Mouse (Mus musculus) spleen, postnatal 0 days (tissue): ENCODE measurements around the gene Gpx4. TPM values are rescaled to one million over a fixed set of nuclear protein-coding genes. Genes with fewer than 3 reads are reported as not detected.

Experiments
- polyA plus RNA-seq: library from polyadenylated mRNA; unstranded; fragments of >200 nt; fragmentation: Nextera tagmentation; extraction: Ambion mirVana; gene quantifications from 2 replicates; pipeline ENCODE4 v1.2.1, GENCODE M21; 2015

Gpx4 gene
- polyA plus RNA-seq, result 650 and 699 TPM in 2 replicates

DNA sequence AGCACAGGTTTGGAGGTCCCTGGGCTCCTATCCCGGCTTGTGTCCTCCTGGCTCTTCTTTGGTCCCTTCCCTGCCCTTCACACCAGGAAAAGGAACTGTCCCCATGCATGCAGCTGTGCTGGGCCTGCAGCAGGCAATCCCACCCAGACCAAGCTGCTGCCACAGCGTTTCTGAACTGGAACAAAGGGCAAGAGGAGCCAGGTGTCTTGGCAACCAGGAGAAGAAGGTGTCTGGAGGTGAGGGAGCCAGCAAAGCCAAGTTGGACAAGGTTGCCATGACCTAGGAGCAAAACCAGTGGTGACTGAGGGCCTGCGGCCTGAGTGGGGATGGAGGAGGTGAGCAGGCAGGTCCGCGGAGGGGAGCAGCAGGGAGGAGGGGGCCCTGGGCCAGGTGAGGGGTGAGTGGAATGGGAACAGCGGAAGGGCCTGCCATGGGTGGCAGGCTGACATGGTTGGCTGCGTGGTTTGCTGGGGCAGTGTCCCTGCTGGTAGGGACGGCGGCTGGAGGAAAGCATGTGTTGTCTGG lies at the start of gene Gpx4:
Gene Gpx4 (plus strand): TSS at position 126 of the 525 bp plus-strand sequence.

DNA sequence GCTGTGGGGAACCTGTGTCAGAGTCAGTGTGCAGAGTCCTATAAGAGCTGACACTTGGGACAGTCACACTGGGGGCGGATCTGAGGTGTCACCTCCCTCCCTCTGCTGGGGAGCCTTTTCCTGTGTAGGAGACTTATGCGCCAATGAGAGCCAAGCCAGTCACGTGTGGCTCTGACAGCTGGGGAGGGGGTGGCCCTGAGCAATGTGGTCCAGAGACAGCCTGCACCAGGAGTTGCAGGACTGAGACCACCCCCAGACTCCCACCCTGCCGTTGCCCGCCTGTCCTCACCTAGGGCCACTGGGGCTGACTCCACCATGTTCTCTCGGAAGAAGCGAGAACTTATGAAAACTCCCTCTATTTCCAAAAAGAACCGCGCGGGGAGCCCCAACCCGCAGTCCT lies 30.5 kb upstream of the Gpx4 start, which contains the start of gene Arhgap45:
Gene Arhgap45 (plus strand): TSS at position 143 of the 400 bp plus-strand sequence.

DNA sequence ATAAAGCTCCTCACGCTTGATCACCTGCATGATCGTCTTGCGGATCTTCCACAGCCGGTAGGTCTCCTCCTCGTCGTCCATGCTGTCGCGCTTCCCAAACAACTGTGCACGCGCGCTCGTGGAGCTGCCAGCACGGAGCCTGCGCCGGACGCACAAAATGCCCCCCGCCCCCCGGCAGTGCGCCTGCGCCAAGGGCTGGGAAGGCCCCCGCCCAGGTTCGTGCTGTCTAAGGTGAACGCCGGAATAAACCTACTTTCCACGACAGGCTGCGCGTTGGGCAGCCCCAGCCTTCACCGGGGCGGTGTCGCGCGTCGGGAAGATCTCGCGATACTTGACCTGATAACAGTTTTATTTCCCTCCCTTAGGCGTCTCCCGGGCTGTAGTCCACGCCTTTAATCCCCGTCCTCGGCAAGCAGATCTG lies 7.4 kb upstream of the Gpx4 start, which contains the start of gene Polr2e:
Gene Polr2e (minus strand): TSS at position 237 of the 421 bp plus-strand sequence.

DNA sequence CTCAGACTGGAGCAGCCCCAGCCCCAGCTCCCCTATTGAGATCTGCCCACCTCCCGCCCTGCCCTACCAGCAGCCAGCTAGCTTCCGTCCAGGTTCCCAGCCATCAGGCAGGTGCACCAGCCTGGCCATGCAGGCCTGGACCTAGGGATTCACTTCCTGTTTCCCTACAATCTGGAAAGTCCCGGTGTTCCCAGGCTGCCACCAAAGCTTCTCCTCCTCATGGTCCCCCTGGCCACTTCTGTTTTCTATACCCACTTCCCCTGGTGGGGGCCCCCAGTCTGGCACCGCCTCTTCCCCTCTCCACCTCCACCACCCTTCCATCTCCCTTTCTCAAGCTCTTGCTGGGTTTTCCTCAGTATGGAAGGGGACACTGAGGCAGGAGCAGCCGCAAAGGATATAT lies 58.5 kb downstream of the Gpx4 start, which contains the start of gene Sbno2:
Gene Sbno2 (minus strand): TSS at position 112 of the 400 bp plus-strand sequence.

Other genes starting within 250 kb of the Gpx4 start
- gene Misp, start 226.2 kb upstream of the Gpx4 start, polyA plus RNA-seq, result 0.08 and 0.27 TPM in 2 replicates
- gene Ptbp1, start 192.7 kb upstream of the Gpx4 start, polyA plus RNA-seq, result 131 and 134 TPM in 2 replicates
- gene Prtn3, start 172.7 kb upstream of the Gpx4 start, polyA plus RNA-seq, result 176 and 239 TPM in 2 replicates
- 9.7 and 12.6 TPM in 2 replicates for gene Plppr3, start 172.5 kb upstream of the Gpx4 start, polyA plus RNA-seq
- 219 and 294 TPM in 2 replicates for gene Elane, start 160.9 kb upstream of the Gpx4 start, polyA plus RNA-seq
- gene Cfd, start 156.3 kb upstream of the Gpx4 start, polyA plus RNA-seq, result not detected in 2 replicates
- 20.3 and 23.3 TPM in 2 replicates for gene Med16, start 138.2 kb upstream of the Gpx4 start, polyA plus RNA-seq
- not detected in 2 replicates for gene Gm26602, start 136.3 kb upstream of the Gpx4 start, polyA plus RNA-seq
- 0.41 and 0.68 TPM in 2 replicates for gene Kiss1r, start 130.2 kb upstream of the Gpx4 start, polyA plus RNA-seq
- 107 and 121 TPM in 2 replicates for gene R3hdm4, start 126.0 kb upstream of the Gpx4 start, polyA plus RNA-seq
- gene Arid3a, start 120.1 kb upstream of the Gpx4 start, polyA plus RNA-seq, result 6.2 and 8.2 TPM in 2 replicates
- 64.8 and 66.8 TPM in 2 replicates for gene Wdr18, start 87.0 kb upstream of the Gpx4 start, polyA plus RNA-seq
- 0.11 TPM in 2 replicates for gene Grin3b, start 76.5 kb upstream of the Gpx4 start, polyA plus RNA-seq
- 16.8 and 16.9 TPM in 2 replicates for gene Tmem259, start 62.8 kb upstream of the Gpx4 start, polyA plus RNA-seq
- gene Cnn2, start 58.6 kb upstream of the Gpx4 start, polyA plus RNA-seq, result 98.3 and 121 TPM in 2 replicates
- 8.3 and 8.8 TPM in 2 replicates for gene Abca7, start 50.7 kb upstream of the Gpx4 start, polyA plus RNA-seq
- 34.2 and 41.9 TPM in 2 replicates for gene Arhgap45, start 30.5 kb upstream of the Gpx4 start, polyA plus RNA-seq
- 108 and 111 TPM in 2 replicates for gene Polr2e, start 7.4 kb upstream of the Gpx4 start, polyA plus RNA-seq
- 15.9 and 16.2 TPM in 2 replicates for gene Sbno2, start 58.4 kb downstream of the Gpx4 start, polyA plus RNA-seq
- gene Stk11, start 68.6 kb downstream of the Gpx4 start, polyA plus RNA-seq, result 27.2 and 28.1 TPM in 2 replicates
- 340 and 357 TPM in 2 replicates for gene Atp5d, start 91.5 kb downstream of the Gpx4 start, polyA plus RNA-seq
- gene Cbarp, start 93.7 kb downstream of the Gpx4 start, polyA plus RNA-seq, result 0.64 and 1.0 TPM in 2 replicates
- 6.4 and 8.1 TPM in 2 replicates for gene Midn, start 101.1 kb downstream of the Gpx4 start, polyA plus RNA-seq
- 139 and 157 TPM in 2 replicates for gene Cirbp, start 118.8 kb downstream of the Gpx4 start, polyA plus RNA-seq
- 11.0 and 12.5 TPM in 2 replicates for gene 1600002K03Rik, start 125.8 kb downstream of the Gpx4 start, polyA plus RNA-seq
- gene Efna2, start 132.3 kb downstream of the Gpx4 start, polyA plus RNA-seq, result 2.0 and 3.0 TPM in 2 replicates
- 34.1 and 39.0 TPM in 2 replicates for gene Mum1, start 179.3 kb downstream of the Gpx4 start, polyA plus RNA-seq
- gene Ndufs7, start 202.0 kb downstream of the Gpx4 start, polyA plus RNA-seq, result 272 and 282 TPM in 2 replicates
- gene Gamt, start 213.8 kb downstream of the Gpx4 start, polyA plus RNA-seq, result 6.0 and 8.6 TPM in 2 replicates
- 45.5 and 45.9 TPM in 2 replicates for gene Dazap1, start 214.3 kb downstream of the Gpx4 start, polyA plus RNA-seq
- gene Rps15, start 245.3 kb downstream of the Gpx4 start, polyA plus RNA-seq, result 877 and 915 TPM in 2 replicates
- gene Apc2, start 248.8 kb downstream of the Gpx4 start, polyA plus RNA-seq, result 0.12 and 0.13 TPM in 2 replicates